20 mouse cellular contexts compared by ENCODE assay signal in genomic region chr1:189403139-189403538, GRCm38 (mm10). TPM values are rescaled to one million over a fixed set of nuclear protein-coding genes. Genes with fewer than 3 reads are reported as not detected.
DNase-seq lines count a peak whose midpoint lies in the region; ATAC-seq and TF ChIP-seq lines count a peak whose summit lies in the region.
"Had no signal": no experiment of that assay in that cellular context is flagged by ENCODE, and none has a peak within 500 bp of the region (broad histone marks: within the 10 kb centered on the region; RNA-seq: fewer than 3 reads in every experiment).

No protein-coding gene starts in this region.

- DNase-seq in kidney, postnatal 10 days, result no peak
- DNase-seq in mesoderm, embryonic 11.5 days (ENCODE audit: low read depth, low spot score), result peak; percentile 29
- no peak for DNase-seq in midbrain, postnatal 0 days (ENCODE audit: low spot score)
- DNase-seq in midbrain, embryonic 14.5 days, result no peak
- DNase-seq: adrenal gland, postnatal 36 days; cerebellum, adult 8-10 months; kidney, postnatal 14 days; layer of hippocampus, postnatal 36 days; liver, embryonic 13.5 days; lung, postnatal 36 days; right cerebral cortex, postnatal 4 days had no signal

- 44% methylated on average over 4 of the region's 4 CpGs for WGBS in kidney, embryonic 16.5 days
- WGBS in embryonic facial prominence, embryonic 12.5 days, result 48% methylated on average over 4 of the region's 4 CpGs
- 54% methylated on average over 4 of the region's 4 CpGs for WGBS in intestine, embryonic 15.5 days
- 83% methylated on average over 4 of the region's 4 CpGs for WGBS in midbrain, postnatal 0 days
- WGBS in midbrain, embryonic 14.5 days, result 90% methylated on average over 4 of the region's 4 CpGs

- H3K27me3 ChIP-seq in kidney, embryonic 16.5 days (ENCODE audit: insufficient read depth, low read length), result 0 out of 2 replicates have a peak, but pooled peaks cover 2% of the 10 kb centered on the region
- no peaks in the 10 kb centered on the region for H3K27me3 ChIP-seq in embryonic facial prominence, embryonic 12.5 days
- 0 out of 2 replicates have a peak, but pooled peaks cover 1% of the 10 kb centered on the region for H3K27me3 ChIP-seq in intestine, embryonic 15.5 days (replicated peaks)
- no peaks in the 10 kb centered on the region for H3K27me3 ChIP-seq in midbrain, postnatal 0 days (ENCODE audit: insufficient read depth, low read length)
- no peaks in the 10 kb centered on the region for H3K27me3 ChIP-seq in midbrain, embryonic 14.5 days (ENCODE audit: control insufficient read depth, insufficient read depth, low read length)
- H3K27me3 ChIP-seq: hindbrain, embryonic 15.5 days; liver, embryonic 13.5 days had no signal

- H3K9me3 ChIP-seq in kidney, embryonic 16.5 days (ENCODE audit: low read length), result no peaks in the 10 kb centered on the region
- H3K9me3 ChIP-seq in embryonic facial prominence, embryonic 12.5 days, result no peaks in the 10 kb centered on the region
- H3K9me3 ChIP-seq in intestine, embryonic 15.5 days, result no peaks in the 10 kb centered on the region
- no peaks in the 10 kb centered on the region for H3K9me3 ChIP-seq in midbrain, postnatal 0 days (ENCODE audit: low read length)
- H3K9me3 ChIP-seq in midbrain, embryonic 14.5 days (ENCODE audit: control insufficient read depth, low read length), result no peaks in the 10 kb centered on the region
- H3K9me3 ChIP-seq: hindbrain, embryonic 15.5 days; liver, embryonic 13.5 days had no signal

- TF ChIP-seq CTCF in midbrain, postnatal 0 days (IDR thresholded peaks at IDR 0.05), result no peak

- H3K36me3 ChIP-seq in kidney, embryonic 16.5 days (ENCODE audit: insufficient read depth, low read length), result no peaks in the 10 kb centered on the region
- no peaks in the 10 kb centered on the region for H3K36me3 ChIP-seq in embryonic facial prominence, embryonic 12.5 days
- no peaks in the 10 kb centered on the region for H3K36me3 ChIP-seq in intestine, embryonic 15.5 days
- no peaks in the 10 kb centered on the region for H3K36me3 ChIP-seq in midbrain, postnatal 0 days (ENCODE audit: insufficient read depth, low read length)
- H3K36me3 ChIP-seq in midbrain, embryonic 14.5 days (ENCODE audit: control insufficient read depth, insufficient read depth, low read length), result no peaks in the 10 kb centered on the region
- H3K36me3 ChIP-seq: hindbrain, embryonic 15.5 days; liver, embryonic 13.5 days had no signal

- no peak overlapping the region for H3K9ac ChIP-seq in kidney, embryonic 16.5 days (replicated peaks; ENCODE audit: low read length)
- no peak overlapping the region for H3K9ac ChIP-seq in embryonic facial prominence, embryonic 12.5 days
- H3K9ac ChIP-seq in intestine, embryonic 15.5 days, result no peak overlapping the region
- no peak overlapping the region for H3K9ac ChIP-seq in midbrain, postnatal 0 days (replicated peaks; ENCODE audit: low read length, poor library complexity, severe bottlenecking)
- no peak overlapping the region for H3K9ac ChIP-seq in midbrain, embryonic 14.5 days (replicated peaks; ENCODE audit: low read length)
- H3K9ac ChIP-seq: hindbrain, embryonic 15.5 days; liver, embryonic 13.5 days had no signal

- ATAC-seq in kidney, embryonic 16.5 days (ENCODE audit: low FRiP score, low TSS enrichment), result peak; percentile 83
- ATAC-seq in embryonic facial prominence, embryonic 12.5 days (ENCODE audit: insufficient number of reproducible peaks, insufficient read depth, low FRiP score, low TSS enrichment), result peak; percentile 84
- peak; percentile 50 for ATAC-seq in intestine, embryonic 15.5 days
- no peak for ATAC-seq in midbrain, postnatal 0 days (ENCODE audit: low FRiP score)
- ATAC-seq in midbrain, embryonic 14.5 days (ENCODE audit: low FRiP score, low TSS enrichment), result no peak
- ATAC-seq: forebrain, embryonic 16.5 days had no signal

- H3K4me1 ChIP-seq in kidney, embryonic 16.5 days (ENCODE audit: insufficient read depth, low read length), result peaks cover 12% of the 10 kb centered on the region
- peaks cover 22% of the 10 kb centered on the region for H3K4me1 ChIP-seq in embryonic facial prominence, embryonic 12.5 days
- 0 out of 2 replicates have a peak, but pooled peaks cover 10% of the 10 kb centered on the region for H3K4me1 ChIP-seq in intestine, embryonic 15.5 days (replicated peaks)
- H3K4me1 ChIP-seq in midbrain, postnatal 0 days (ENCODE audit: insufficient read depth, low read length), result no peaks in the 10 kb centered on the region
- no peaks in the 10 kb centered on the region for H3K4me1 ChIP-seq in midbrain, embryonic 14.5 days (ENCODE audit: control insufficient read depth, insufficient read depth, low read length)
- H3K4me1 ChIP-seq: liver, embryonic 13.5 days had no signal

- no peak overlapping the region for H3K4me3 ChIP-seq in kidney, embryonic 16.5 days (ENCODE audit: low read length)
- no peak overlapping the region for H3K4me3 ChIP-seq in embryonic facial prominence, embryonic 12.5 days
- H3K4me3 ChIP-seq in intestine, embryonic 15.5 days (replicated peaks), result no peak overlapping the region
- no peak overlapping the region for H3K4me3 ChIP-seq in midbrain, postnatal 0 days (ENCODE audit: low read depth, low read length)
- no peak overlapping the region for H3K4me3 ChIP-seq in midbrain, embryonic 14.5 days (replicated peaks; ENCODE audit: low read depth, low read length)
- H3K4me3 ChIP-seq: erythroblast, embryonic 14.5 days; hindbrain, embryonic 15.5 days; layer of hippocampus, adult 2 months; liver, embryonic 13.5 days had no signal

- H3K27ac ChIP-seq in kidney, embryonic 16.5 days (ENCODE audit: low read length), result no peak overlapping the region
- H3K27ac ChIP-seq in embryonic facial prominence, embryonic 12.5 days, result 0 out of 2 replicates have a peak overlapping the region, but pooled peaks have one; percentile 50
- no peak overlapping the region for H3K27ac ChIP-seq in intestine, embryonic 15.5 days
- no peak overlapping the region for H3K27ac ChIP-seq in midbrain, postnatal 0 days (ENCODE audit: low read depth, low read length)
- no peak overlapping the region for H3K27ac ChIP-seq in midbrain, embryonic 14.5 days (replicated peaks; ENCODE audit: low read depth, low read length)
- H3K27ac ChIP-seq: hindbrain, embryonic 15.5 days; layer of hippocampus, adult 2 months; liver, embryonic 13.5 days had no signal

- no peak overlapping the region for H3K4me2 ChIP-seq in kidney, embryonic 16.5 days (replicated peaks; ENCODE audit: low read depth, low read length)
- no peak overlapping the region for H3K4me2 ChIP-seq in embryonic facial prominence, embryonic 12.5 days (replicated peaks)
- H3K4me2 ChIP-seq in intestine, embryonic 15.5 days (replicated peaks), result no peak overlapping the region
- H3K4me2 ChIP-seq in midbrain, postnatal 0 days (ENCODE audit: low read depth, low read length, poor library complexity, severe bottlenecking), result no peak overlapping the region
- H3K4me2 ChIP-seq in midbrain, embryonic 14.5 days (ENCODE audit: low read length), result no peak overlapping the region
- H3K4me2 ChIP-seq: hindbrain, embryonic 15.5 days; liver, embryonic 13.5 days had no signal

RNA-seq across cellular contexts. Expression of gene Kcnk2, which starts 1.1 kb away (rescaled TPM):
- 1.8 and 1.9 TPM in 2 replicates for polyA plus RNA-seq in kidney, embryonic 16.5 days (2015; fragmentation: Nextera tagmentation; extraction: Ambion mirVana)
- polyA plus RNA-seq in embryonic facial prominence, embryonic 12.5 days (2016; fragmentation: Nextera tagmentation; extraction: Ambion mirVana), result 6.3 and 6.6 TPM in 2 replicates
- polyA plus RNA-seq in intestine, embryonic 15.5 days (2015; fragmentation: Nextera tagmentation; extraction: Ambion mirVana), result 2.7 and 3.3 TPM in 2 replicates
- 19.8 and 22.1 TPM in 2 replicates for total RNA-seq in midbrain, postnatal 0 days (2014; rRNA removed)
- 17.6 and 17.9 TPM in 2 replicates for polyA plus RNA-seq in midbrain, postnatal 0 days (2015; fragmentation: Nextera tagmentation; extraction: Ambion mirVana)
- 19.4 and 23.8 TPM in 2 replicates for polyA plus RNA-seq in midbrain, embryonic 14.5 days (2014; fragmentation: Nextera tagmentation; extraction: Ambion mirVana)
- total RNA-seq: common myeloid progenitor, adult 5-6 weeks; megakaryocyte-erythroid progenitor cell, adult 5-6 weeks had no signal
- polyA plus RNA-seq: erythroblast, embryonic 14.5 days had no signal

Comparison
In these comparisons a context has a peak if more than half of its experiments do, and no peak if none do; other contexts are left out.
1. ATAC-seq: peak in kidney, embryonic 16.5 days (single experiment), embryonic facial prominence, embryonic 12.5 days (single experiment) and intestine, embryonic 15.5 days (single experiment); none in midbrain, postnatal 0 days (single experiment) and midbrain, embryonic 14.5 days (single experiment).